Mouse (Mus musculus) T-cell, adult 2 months (primary cell): ENCODE data around the gene Deup1.

ENCODE experiments used
- DNase-seq: peaks from one replicate; pipeline ENCODE4 v3.0.0; 2022; ENCODE audit warnings: low spot score

Deup1 gene

GRCm38 (mm10) chr9:15627785-15628287 lies at the start of gene Deup1:
Gene Deup1, minus strand, starts transcription at chr9:15627933.
- DNase-seq: no peak

DNA sequence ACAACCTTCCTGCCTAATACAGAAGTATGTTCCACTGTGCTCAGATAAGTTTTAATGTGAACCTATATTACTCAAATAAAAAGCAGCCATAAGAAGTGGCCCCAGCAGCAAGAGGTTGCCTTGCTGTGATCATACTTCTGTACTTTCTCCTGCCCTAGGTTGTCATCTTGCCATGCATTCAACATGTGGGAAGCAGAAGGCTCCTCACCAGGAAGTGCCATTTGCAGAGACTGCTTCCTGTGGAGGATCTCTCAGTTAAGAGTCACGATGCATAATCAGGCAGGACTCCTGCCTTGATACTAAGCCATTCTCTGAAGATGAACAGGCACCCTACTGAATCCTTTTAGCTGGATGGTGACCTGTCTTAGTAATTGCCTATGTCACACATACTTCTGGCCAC lies 44.5 kb upstream of the Deup1 start:
- DNase-seq: no peak

GRCm38 (mm10) chr9:15670002-15670527 lies 42.3 kb upstream of the Deup1 start:
- DNase-seq: no peak

DNA sequence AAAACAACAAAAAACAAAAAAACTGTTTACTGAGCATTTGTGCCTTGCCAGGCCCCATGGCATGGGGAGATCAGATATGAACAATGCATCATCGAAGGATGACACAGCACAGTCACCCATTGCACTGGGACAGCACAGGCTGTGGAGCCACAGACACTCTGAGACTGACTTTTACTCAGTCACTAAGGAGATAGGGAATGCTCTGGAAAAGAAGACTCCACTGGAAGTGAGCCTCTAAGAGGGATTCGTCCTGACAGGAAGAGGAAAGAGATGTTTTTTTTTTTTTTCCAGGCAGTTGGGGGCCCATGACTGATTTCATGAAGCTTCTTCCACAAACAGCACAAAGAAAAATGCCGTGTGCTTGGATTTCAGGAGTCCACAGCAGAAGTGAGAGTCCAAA lies 41.7 kb upstream of the Deup1 start:
- DNase-seq: no peak

DNA sequence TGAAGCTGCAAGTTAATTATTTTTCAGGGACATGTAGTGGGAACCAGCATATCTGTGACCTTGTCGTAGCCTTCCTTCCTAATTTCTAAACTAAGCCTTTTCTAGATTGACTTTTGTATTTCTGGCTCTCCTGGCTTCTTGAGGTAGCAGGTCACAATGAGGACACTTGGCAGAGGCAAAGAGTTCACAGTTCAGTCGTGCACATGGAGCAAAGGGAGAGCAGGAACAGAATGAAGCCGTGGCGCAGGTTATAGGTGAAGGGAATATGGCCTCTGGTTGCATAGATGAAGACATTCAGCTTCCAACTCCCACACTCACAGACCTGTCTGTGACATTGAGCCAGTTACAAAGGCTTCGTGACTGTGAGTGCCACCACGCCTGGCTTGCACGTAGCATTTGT lies 36.9 kb upstream of the Deup1 start:
- DNase-seq: no peak

GRCm38 (mm10) chr9:15659069-15659468 lies 31.3 kb upstream of the Deup1 start:
- DNase-seq: no peak

GRCm38 (mm10) chr9:15658236-15658785 lies 30.6 kb upstream of the Deup1 start:
- DNase-seq: no peak

- no peak for DNase-seq
Observed at GRCm38 (mm10) chr9:15653036-15653435, 25.3 kb upstream of the Deup1 start.

GRCm38 (mm10) chr9:15649977-15650376 lies 22.2 kb upstream of the Deup1 start:
- no peak for DNase-seq

DNA sequence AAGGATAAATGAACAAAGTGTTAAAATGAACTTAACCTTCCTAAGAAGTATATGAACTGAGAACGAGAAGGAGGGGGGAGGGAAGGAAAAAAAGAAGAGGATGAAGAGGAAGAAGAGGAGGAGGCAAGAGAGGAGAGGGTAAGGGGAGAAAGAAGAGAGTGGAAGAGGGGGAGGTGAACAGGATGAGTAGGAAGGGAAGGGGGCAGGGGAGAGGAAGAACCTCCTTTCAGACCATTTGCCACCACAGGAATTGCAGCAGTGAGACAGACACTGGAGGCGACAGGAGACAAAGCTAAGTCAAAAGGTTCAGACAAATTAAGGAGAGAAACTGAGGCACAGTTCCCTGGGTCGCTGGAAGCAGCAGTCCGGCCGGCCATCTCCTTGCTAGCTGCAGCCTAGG lies 349 bp downstream of the Deup1 start:
- no peak for DNase-seq

DNA sequence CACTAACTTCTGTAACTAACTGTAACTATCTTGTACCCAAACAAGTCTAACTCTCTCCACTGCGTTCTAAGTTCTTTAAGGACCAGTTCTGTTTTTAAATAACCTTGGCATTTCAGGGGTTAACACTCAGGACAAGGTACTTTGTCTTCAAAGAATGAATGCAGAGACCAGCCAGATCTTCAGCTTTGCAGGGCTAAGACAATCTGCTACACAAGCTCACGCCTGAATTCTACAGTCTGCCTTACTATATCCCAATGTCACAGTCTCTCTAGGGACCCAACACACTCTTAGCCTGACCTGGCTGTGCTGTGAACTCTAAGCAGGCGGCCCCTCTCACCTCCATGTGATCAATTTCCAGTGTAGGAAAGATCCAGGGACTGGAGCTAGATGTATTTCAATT lies 3.0 kb downstream of the Deup1 start:
- DNase-seq: no peak

GRCm38 (mm10) chr9:15619767-15620166 lies 8.0 kb downstream of the Deup1 start:
- DNase-seq: no peak

DNA sequence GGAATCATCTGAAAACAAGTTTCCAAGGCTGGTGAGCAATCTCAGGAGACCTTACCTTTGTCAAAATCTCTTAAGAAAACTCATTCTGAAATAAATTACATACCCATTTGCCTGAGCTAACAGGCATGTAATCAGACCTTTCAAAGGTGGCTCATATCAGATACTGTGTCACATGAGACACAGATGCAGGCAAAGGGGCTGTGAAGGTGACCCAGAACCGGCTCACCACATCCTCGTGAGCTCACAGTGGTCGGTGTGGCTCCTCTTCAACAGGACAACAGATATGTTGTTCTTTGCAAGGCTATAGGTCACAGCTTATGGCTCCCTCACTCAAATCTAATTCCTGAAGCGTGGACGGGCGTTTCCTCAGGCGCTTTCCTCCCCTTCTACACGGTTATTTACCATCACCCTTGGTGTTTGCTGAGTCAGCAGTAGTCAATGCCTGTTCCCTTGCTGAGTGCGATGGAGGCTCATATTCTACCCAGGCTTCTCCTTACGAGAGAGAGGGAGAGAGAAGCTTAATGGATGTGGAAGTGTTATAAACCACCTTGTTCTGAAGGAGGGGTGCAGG lies 8.6 kb downstream of the Deup1 start:
- no peak for DNase-seq

GRCm38 (mm10) chr9:15617061-15617460 lies 10.7 kb downstream of the Deup1 start:
- no peak for DNase-seq

DNA sequence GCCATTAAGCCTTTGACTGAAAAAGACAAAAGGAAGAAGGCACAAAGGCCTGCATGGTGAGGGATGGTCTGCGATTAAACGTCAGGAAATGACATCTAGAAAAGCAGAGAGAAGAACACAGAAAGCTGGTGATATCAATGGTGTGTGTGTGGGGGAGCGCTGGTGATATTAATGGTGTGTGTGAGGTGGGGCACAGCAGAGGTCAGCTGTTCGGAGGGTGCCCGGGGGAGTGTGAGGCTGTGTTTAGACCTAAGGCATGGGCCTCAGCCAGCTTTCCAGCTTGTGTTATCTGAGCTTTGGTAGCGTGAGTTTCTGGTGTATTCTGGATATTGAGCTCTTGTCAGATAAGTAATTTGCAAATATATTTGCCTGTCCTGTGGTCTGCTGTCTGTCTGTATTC lies 11.3 kb downstream of the Deup1 start:
- DNase-seq: no peak

GRCm38 (mm10) chr9:15609280-15609930 lies 18.3 kb downstream of the Deup1 start:
- DNase-seq: no peak

- no peak for DNase-seq
Observed at GRCm38 (mm10) chr9:15607601-15608000, 20.1 kb downstream of the Deup1 start.

DNA sequence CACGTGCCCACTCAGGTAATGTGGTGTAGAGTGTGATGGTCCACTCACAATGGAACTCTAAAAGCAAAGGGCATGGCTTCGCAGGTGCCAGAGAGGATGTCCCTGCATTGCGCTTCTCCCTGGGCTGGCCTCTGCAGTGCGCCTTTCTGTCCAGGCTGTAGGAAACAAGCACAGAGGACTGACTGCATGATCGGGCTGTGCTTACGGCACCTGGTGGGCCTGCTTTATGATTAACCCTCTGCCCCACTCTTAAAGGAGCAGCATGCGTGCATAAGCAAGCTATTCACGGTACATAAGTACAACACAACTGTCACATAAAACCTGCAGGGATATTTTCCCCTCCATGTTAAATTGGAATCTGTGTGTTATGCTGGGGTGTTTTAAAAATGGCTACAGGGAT lies 24.6 kb downstream of the Deup1 start:
- DNase-seq: no peak

GRCm38 (mm10) chr9:15600859-15601540 lies 26.7 kb downstream of the Deup1 start:
- DNase-seq: no peak

DNA sequence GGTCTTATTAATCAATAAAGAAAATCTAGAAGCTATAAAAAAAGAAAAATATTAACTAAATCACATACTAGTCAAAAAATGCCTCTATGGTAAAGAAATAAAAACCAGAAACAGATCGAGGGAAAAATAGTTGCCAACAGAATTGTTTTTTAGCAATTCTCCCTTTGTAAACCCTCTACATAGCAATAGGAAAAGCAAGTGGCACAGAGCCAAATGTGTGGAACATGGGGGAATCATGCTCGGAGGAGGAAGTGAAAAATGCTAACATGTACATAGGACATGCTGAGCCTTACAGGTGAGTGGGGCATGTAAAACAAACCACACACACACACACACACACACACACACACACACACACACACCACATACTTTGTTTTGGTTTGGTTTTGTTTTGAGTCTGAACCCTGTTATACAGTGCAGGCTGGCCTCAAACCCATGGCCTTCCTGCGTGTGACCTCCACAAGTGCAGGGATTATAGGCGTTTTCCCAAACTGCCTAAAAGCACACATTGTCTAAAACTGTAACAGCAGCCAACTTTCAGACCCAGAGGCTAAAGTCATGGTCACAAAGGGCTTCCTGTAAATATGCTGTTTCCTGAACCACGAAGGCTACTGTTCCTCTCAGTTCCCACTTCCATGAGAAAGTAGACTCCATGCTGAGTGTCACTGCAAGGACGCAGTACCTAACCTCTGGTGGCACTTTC lies 27.4 kb downstream of the Deup1 start:
- no peak for DNase-seq

DNA sequence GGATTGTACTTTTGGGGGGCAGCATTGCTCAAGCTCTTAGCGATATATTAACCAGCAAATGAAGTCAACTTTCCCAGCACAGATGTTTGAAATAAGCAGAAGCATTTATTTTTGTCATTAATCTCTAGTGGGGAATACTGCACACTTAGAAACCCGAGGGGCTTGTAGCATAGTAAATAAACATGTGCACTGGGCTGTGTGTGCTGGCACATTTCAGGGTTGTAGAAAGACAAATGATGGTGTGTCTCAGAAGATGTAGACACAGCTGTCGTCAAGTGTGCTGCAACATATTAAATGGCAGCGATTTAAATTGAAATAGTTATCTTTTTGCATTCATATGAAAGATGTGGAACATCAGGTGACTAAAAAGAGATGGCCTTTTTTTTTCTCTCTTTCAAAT lies 31.1 kb downstream of the Deup1 start:
- DNase-seq: no peak

- no peak for DNase-seq
Observed at GRCm38 (mm10) chr9:15594148-15594547, 33.6 kb downstream of the Deup1 start.
